ENCODE assay signal across 1 mouse cellular context in the genomic region with DNA sequence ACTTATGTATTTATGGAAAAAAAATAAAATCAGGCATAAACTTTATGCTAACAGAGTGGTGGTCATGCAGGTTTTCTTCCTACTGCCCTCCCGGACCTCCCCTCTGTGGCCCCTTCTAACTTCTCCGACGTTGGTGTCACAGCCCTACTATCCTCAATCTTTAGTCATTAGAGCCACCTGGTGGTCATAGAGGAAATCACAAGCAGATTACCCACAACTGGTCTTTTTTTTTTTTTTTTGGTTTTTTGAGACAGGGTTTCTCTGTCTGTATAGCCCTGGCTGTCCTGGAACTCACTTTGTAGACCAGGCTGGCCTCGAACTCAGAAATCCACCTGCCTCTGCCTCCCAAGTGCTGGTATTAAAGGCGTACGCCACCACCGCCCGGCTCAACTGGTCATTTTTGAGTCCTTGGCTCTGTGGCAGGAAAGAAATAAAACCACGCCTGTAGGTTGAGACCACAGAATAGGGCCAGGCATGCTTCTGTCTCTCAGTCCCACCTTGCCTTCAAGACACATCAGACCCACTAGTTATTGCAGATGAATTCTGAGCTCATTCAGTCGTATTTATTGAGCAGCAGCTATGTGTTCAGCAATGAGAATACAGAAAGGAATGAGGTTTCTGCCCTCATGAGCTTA.
TF ChIP-seq lines count a peak whose summit lies in the region.

No protein-coding gene starts in this region.

TF ChIP-seq in MEL, 35 proteins besides CTCF, POLR2A, EP300 and RAD21:
- TF ChIP-seq ZNF384 (IDR thresholded peaks at IDR 0.05; ENCODE audit: low read depth, low read length) (peak; percentile 98), KAT2A (conservative IDR thresholded peaks at IDR 0.05; ENCODE audit: low read depth, low read length) (no peak), SIN3A (IDR thresholded peaks at IDR 0.05; ENCODE audit: low read length) (peak; percentile 57), HCFC1 (IDR thresholded peaks at IDR 0.05; ENCODE audit: low read depth, low read length) (0 out of 2 replicates have a peak, but pooled peaks have one; percentile 32), RCOR1 (IDR thresholded peaks at IDR 0.05; ENCODE audit: low read depth, low read length) (no peak), MAZ (IDR thresholded peaks at IDR 0.05; ENCODE audit: low read depth, low read length) (no peak), TCF12 (IDR thresholded peaks at IDR 0.05; ENCODE audit: low read depth, low read length) (no peak), ZKSCAN1 (IDR thresholded peaks at IDR 0.05; ENCODE audit: low read depth, low read length) (peak; percentile 79; the same call in 1 of the 2 replicates), ZC3H11A (IDR thresholded peaks at IDR 0.05; ENCODE audit: low read depth, low read length) (peak; percentile 96), ELF1 (IDR thresholded peaks at IDR 0.05; ENCODE audit: low read depth, low read length) (no peak), ZMIZ1 (IDR thresholded peaks at IDR 0.05; ENCODE audit: low read depth, low read length) (no peak), SMC3 (IDR thresholded peaks at IDR 0.05; ENCODE audit: low read depth, low read length) (peak; percentile 92), TAL1 (IDR thresholded peaks at IDR 0.05; ENCODE audit: low read length) (no peak), POLR2AphosphoS5 (IDR thresholded peaks at IDR 0.05; ENCODE audit: borderline replicate concordance, low read depth, low read length) (no peak), CHD2 (IDR thresholded peaks at IDR 0.05; ENCODE audit: low read length) (no peak)
